Mouse (Mus musculus): Measurements from ENCODE around the gene Sdcbp2.

- no peak for TF ChIP-seq POLR2A (IDR thresholded peaks at IDR 0.05; ENCODE audit: borderline replicate concordance, control insufficient read depth, low read depth, low read length)
- no peak for TF ChIP-seq CTCF (IDR thresholded peaks at IDR 0.05; ENCODE audit: control insufficient read depth, insufficient read depth, low read length)
Measured at GRCm38 (mm10) chr2:151566856-151567255, 5.6 kb upstream of the Sdcbp2 start.
